Mouse (Mus musculus) spleen, adult 2 months (tissue): ENCODE measurements around the gene Prr5l. TPM values are rescaled to one million over a fixed set of nuclear protein-coding genes. Genes with fewer than 3 reads are reported as not detected.

ENCODE experiments used
- DNase-seq, 2 experiments: peaks; one replicate each; pipeline versions ENCODE4 v3.0.0 to v3.0.0-alpha.2; 2012 to 2021; ENCODE audit warnings: low spot score in 2 of 2, low read depth in 1 of 2
- H3K27ac ChIP-seq: fragments of 200-500 bp; 2 replicates; pipeline ENCODE4 v1.5.1; 2012; ENCODE audit warnings: low read length, inconsistent platforms; ENCODE audit not compliant: insufficient read depth
- H3K27me3 ChIP-seq: fragments of 200-500 bp; 2 replicates; pipeline ENCODE4 v1.6.1; 2012; ENCODE audit warnings: mild to moderate bottlenecking, moderate library complexity, low read length, inconsistent platforms; ENCODE audit not compliant: control insufficient read depth, insufficient read depth
- H3K36me3 ChIP-seq: fragments of 200-500 bp; 2 replicates; pipeline ENCODE4 v1.6.1; 2012; ENCODE audit warnings: mild to moderate bottlenecking, low read length, inconsistent platforms; ENCODE audit not compliant: control insufficient read depth, insufficient read depth
- H3K4me1 ChIP-seq: fragments of 200-500 bp; 2 replicates; pipeline ENCODE4 v1.6.1; 2011; ENCODE audit warnings: inconsistent platforms; ENCODE audit not compliant: control insufficient read depth, insufficient read depth, insufficient read length
- H3K4me3 ChIP-seq: fragments of 200-500 bp; 2 replicates; pipeline ENCODE4 v1.5.1; 2011; ENCODE audit warnings: mild to moderate bottlenecking, inconsistent platforms; ENCODE audit not compliant: insufficient read depth, insufficient read length; ENCODE audit errors: extremely low read depth
- CTCF ChIP-seq: fragments of 200-500 bp; IDR thresholded peaks from 2 replicates; pipeline ENCODE4 v1.5.1; 2011; ENCODE audit warnings: mild to moderate bottlenecking, inconsistent platforms; ENCODE audit not compliant: insufficient read depth, insufficient read length, insufficient replicate concordance; ENCODE audit errors: extremely low read depth
- POLR2A ChIP-seq: fragments of 200-500 bp; IDR thresholded peaks from 2 replicates; pipeline ENCODE4 v1.6.1; 2011; ENCODE audit warnings: low read depth, low read length, inconsistent platforms
- WGBS: fragments of 180-500 bp; shearing (Covaris S2); methylation state at CpG from one replicate; pipeline ENCODE4 v1.1.7; 2018; 5-methylcytosine and 5-hydroxymethylcytosine counted together
- polyA plus RNA-seq: library from polyadenylated mRNA; depleted of rRNA; stranded (reverse); fragments of >200 nt; gene quantifications from 2 replicates; pipeline ENCODE4 v1.2.3, GENCODE M21; 2012

Gene Prr5l
- polyA plus RNA-seq, 1 experiment, result 6.1 TPM

- Histone ChIP-seq H3K27me3 (no peaks in the 10 kb centered on the region), H3K4me1 (no peaks in the 10 kb centered on the region), H3K4me3 (no peak overlapping the region), H3K36me3 (no peaks in the 10 kb centered on the region), H3K27ac (no peak overlapping the region)
- 71% methylated on average over 8 of the region's 8 CpGs for whole genome bisulfite sequencing
- TF ChIP-seq CTCF (peak; percentile 36; the same call in 1 of the 2 replicates), POLR2A (no peak)
- DNase-seq, result peak; percentile 25 to 61
Observed at GRCm38 (mm10) chr2:101715650-101716323, 167.0 kb downstream of the Prr5l start.

GRCm38 (mm10) chr2:101711608-101712007, 171.2 kb downstream of the Prr5l start:
- 92% methylated on average over 3 of the region's 3 CpGs for WGBS
- DNase-seq, result no peak
- Histone ChIP-seq H3K27ac (no peak overlapping the region), H3K36me3 (no peaks in the 10 kb centered on the region), H3K4me1 (no peaks in the 10 kb centered on the region), H3K4me3 (no peak overlapping the region), H3K27me3 (no peaks in the 10 kb centered on the region)
- no peak for TF ChIP-seq POLR2A
- TF ChIP-seq CTCF, result no peak

- Histone ChIP-seq H3K27me3 (no peaks in the 10 kb centered on the region), H3K36me3 (no peaks in the 10 kb centered on the region), H3K4me3 (no peak overlapping the region), H3K4me1 (no peaks in the 10 kb centered on the region), H3K27ac (no peak overlapping the region)
- TF ChIP-seq CTCF (no peak), POLR2A (no peak)
- no peak for DNase-seq
- 60% methylated on average over 5 of the region's 5 CpGs for WGBS
Observed at GRCm38 (mm10) chr2:101705941-101706485, 176.8 kb downstream of the Prr5l start.

GRCm38 (mm10) chr2:101699284-101699683, 183.5 kb downstream of the Prr5l start:
- TF ChIP-seq POLR2A, result no peak
- no peak for TF ChIP-seq CTCF
- Histone ChIP-seq H3K36me3 (peaks cover 18% of the 10 kb centered on the region), H3K4me3 (no peak overlapping the region), H3K27ac (peak overlapping the region; percentile 4; the same call in 1 of the 2 replicates), H3K27me3 (no peaks in the 10 kb centered on the region), H3K4me1 (peaks cover 4% of the 10 kb centered on the region)
- no peak for DNase-seq
- WGBS, result 18% methylated on average over 4 of the region's 4 CpGs

DNA sequence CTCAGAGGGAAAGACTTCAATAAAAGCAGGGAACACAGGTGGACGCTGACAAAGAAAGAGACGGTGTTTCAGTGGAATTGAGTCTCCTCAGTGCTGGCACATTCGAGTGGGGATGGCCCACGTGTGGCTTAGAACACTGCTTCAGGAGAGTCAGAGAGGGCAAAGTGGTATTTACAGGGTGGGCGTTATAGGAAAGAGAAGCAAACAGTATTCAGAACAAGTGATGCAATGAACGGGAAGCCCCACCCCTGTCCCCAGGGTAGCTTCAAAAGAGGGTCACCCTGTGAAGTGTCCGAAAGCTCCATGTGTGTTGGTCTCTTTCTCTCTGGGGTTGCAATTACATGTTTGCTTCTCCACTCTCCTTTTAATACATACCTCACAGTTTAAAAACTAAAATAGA, 187.2 kb downstream of the Prr5l start:
- peaks cover 33% of the 10 kb centered on the region for H3K36me3 ChIP-seq
- no peak overlapping the region for H3K4me3 ChIP-seq
- 93% methylated on average over 7 of the region's 7 CpGs for WGBS
- no peak for TF ChIP-seq POLR2A
- no peak for TF ChIP-seq CTCF
- no peaks in the 10 kb centered on the region for H3K27me3 ChIP-seq
- H3K4me1 ChIP-seq, result peaks cover 4% of the 10 kb centered on the region
- H3K27ac ChIP-seq, result no peak overlapping the region
- no peak for DNase-seq

DNA sequence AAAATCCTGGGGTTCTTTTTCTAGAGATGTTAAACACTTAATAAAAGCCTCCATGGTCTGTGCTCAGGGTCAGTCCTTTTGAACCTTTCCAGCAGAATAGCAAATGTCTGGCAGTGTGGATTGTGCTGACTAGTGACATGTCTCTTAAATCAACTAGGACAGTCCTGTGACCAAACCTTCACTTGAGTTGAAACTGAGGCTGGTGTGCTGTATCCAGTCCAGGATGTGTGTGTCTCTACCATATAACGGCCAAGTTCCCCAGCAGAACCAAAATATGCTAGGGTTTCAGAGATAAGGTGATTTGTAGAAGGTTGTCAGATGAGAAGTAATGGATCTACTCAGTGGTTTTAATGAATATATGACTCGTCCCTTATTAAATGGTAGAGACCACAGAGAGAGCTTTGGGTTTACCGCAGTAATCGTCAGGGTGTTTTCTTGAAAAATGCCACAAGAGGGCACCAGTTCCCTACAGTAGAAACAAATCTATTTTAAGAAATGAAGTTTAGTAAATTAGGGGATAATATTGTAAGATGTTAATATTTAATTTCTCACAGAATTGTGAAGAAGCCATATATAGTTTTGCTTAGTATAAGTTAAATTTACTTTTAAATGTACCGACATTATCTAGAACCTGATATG, 189.1 kb downstream of the Prr5l start:
- no peak for DNase-seq
- H3K4me1 ChIP-seq, result peaks cover under 1% of the 10 kb centered on the region
- no peaks in the 10 kb centered on the region for H3K27me3 ChIP-seq
- no peak overlapping the region for H3K27ac ChIP-seq
- H3K36me3 ChIP-seq, result peaks cover 42% of the 10 kb centered on the region
- H3K4me3 ChIP-seq, result no peak overlapping the region
- TF ChIP-seq POLR2A (no peak), CTCF (no peak)
- 54% methylated on average over 5 of the region's 5 CpGs for WGBS

DNA sequence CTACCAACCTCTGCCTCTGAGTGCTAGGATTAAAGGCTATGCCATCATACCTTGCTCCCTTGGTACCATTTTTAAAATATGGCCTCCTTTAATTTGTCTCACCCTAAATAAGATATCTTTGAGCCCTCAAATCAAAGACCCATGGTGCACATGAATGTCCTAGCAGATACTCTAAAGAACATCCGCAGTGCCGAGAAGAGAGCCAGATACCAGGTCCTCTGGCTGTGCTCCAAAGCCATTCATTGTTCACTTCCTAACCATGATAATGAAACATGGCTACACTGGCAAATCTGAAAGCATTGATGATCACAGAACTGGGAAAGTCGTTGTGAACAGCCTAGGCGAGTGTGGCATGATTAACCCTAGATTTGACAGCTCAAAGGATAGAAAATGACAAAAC, 189.8 kb downstream of the Prr5l start:
- TF ChIP-seq POLR2A, result no peak
- TF ChIP-seq CTCF, result no peak
- no peak overlapping the region for H3K4me3 ChIP-seq
- WGBS, result 72% methylated on average over 4 of the region's 4 CpGs
- no peaks in the 10 kb centered on the region for H3K4me1 ChIP-seq
- no peak overlapping the region for H3K27ac ChIP-seq
- DNase-seq, result no peak
- peaks cover 45% of the 10 kb centered on the region for H3K36me3 ChIP-seq
- H3K27me3 ChIP-seq, result no peaks in the 10 kb centered on the region
